In the genomic region with DNA sequence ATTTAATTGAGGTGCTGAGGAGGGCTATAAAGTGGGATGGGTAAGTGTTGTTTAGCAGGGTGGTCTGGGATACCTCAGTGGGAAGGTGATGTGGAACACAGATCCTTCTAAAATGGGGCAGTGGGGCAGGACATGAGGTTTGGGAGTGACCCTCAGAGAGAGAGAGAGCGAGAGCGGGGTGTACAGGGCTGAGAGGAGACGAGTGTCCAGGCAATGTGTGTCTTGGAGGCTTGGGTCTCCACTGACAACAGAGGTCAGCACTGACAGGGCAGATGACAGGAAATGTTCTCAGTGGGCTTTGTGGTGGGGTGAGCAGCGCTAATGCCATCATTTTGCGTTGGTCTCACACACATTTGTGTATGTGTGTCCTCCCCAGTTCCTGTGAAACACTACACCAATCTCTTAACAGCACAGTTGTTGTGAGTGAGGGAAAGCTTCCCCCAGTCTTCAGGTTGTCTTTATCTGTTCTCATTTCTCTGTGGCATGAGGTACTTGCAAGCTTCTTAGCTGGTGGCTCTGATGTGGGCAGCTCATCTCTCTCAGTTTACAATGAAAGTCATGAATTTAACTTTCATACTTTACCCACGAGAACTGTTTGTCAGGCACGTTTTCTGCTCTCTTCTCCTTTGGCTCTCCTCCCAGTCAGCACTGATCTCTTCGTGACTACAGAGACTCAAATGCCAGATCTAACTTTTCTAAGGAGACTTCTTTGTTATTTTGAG, we compare ENCODE assay signal across 23 mouse cellular contexts. TPM values are rescaled to one million over a fixed set of nuclear protein-coding genes. Genes with fewer than 3 reads are reported as not detected.
DNase-seq lines count a peak whose midpoint lies in the region; ATAC-seq lines count a peak whose summit lies in the region.
"Had no signal": no experiment of that assay in that cellular context is flagged by ENCODE, and none has a peak within 500 bp of the region (broad histone marks: within the 10 kb centered on the region; RNA-seq: fewer than 3 reads in every experiment).

No protein-coding gene starts in this region.

- H3K4me2 ChIP-seq in embryonic facial prominence, embryonic 14.5 days (ENCODE audit: low read depth, low read length) = no peak overlapping the region
- no peak overlapping the region for H3K4me2 ChIP-seq in lung, embryonic 16.5 days (ENCODE audit: low read depth, low read length)
- H3K4me2 ChIP-seq: embryonic facial prominence, embryonic 15.5 days; heart, embryonic 11.5 days; hindbrain, embryonic 12.5 days; liver, embryonic 12.5 days; midbrain, embryonic 15.5 days; neural tube, embryonic 15.5 days had no signal

- ATAC-seq in embryonic facial prominence, embryonic 14.5 days (ENCODE audit: low read depth) = no peak
- peak; percentile 56 for ATAC-seq in lung, embryonic 16.5 days (ENCODE audit: low read depth)
- ATAC-seq: forebrain, embryonic 16.5 days; inflammation-experienced regulatory T-cells, adult 6 months; liver, embryonic 12.5 days; midbrain, embryonic 15.5 days had no signal

- peak; percentile 7 for DNase-seq in embryonic facial prominence, embryonic 14.5 days (ENCODE audit: low spot score)
- no peak for DNase-seq in embryonic facial prominence, embryonic 10.5 days (ENCODE audit: low spot score)
- DNase-seq in lung, postnatal 4 days = no peak
- peak; percentile 11 for DNase-seq in thymus, postnatal 14 days
- DNase-seq in thymus, postnatal 10 days (ENCODE audit: low spot score in 2 of 2) = no peak
- peak; percentile 10 for DNase-seq in thymus, postnatal 4 days
- DNase-seq in cerebellum, postnatal 14 days = no peak
- DNase-seq: cerebellum, adult 9-11 months; heart, postnatal 10 days; kidney, postnatal 4 days; lung, postnatal 10 days; retina, postnatal 1 day had no signal

- no peaks in the 10 kb centered on the region for H3K9me3 ChIP-seq in embryonic facial prominence, embryonic 14.5 days (ENCODE audit: control insufficient read depth, low read length)
- H3K9me3 ChIP-seq in embryonic facial prominence, embryonic 10.5 days = no peaks in the 10 kb centered on the region
- no peaks in the 10 kb centered on the region for H3K9me3 ChIP-seq in lung, embryonic 16.5 days (ENCODE audit: control insufficient read depth, low read length)
- H3K9me3 ChIP-seq: embryonic facial prominence, embryonic 15.5 days; hindbrain, embryonic 12.5 days; liver, embryonic 12.5 days; midbrain, embryonic 15.5 days; neural tube, embryonic 15.5 days had no signal

- H3K36me3 ChIP-seq in embryonic facial prominence, embryonic 14.5 days (ENCODE audit: control insufficient read depth, insufficient read depth, low read length) = no peaks in the 10 kb centered on the region
- H3K36me3 ChIP-seq in embryonic facial prominence, embryonic 10.5 days (replicated peaks) = peaks cover 24% of the 10 kb centered on the region
- no peaks in the 10 kb centered on the region for H3K36me3 ChIP-seq in lung, embryonic 16.5 days (ENCODE audit: control insufficient read depth, insufficient read depth, low read length)
- H3K36me3 ChIP-seq: embryonic facial prominence, embryonic 15.5 days; midbrain, embryonic 15.5 days had no signal

- no peaks in the 10 kb centered on the region for H3K27me3 ChIP-seq in embryonic facial prominence, embryonic 14.5 days (replicated peaks; ENCODE audit: control insufficient read depth, insufficient read depth, low read length)
- no peaks in the 10 kb centered on the region for H3K27me3 ChIP-seq in embryonic facial prominence, embryonic 10.5 days (replicated peaks; ENCODE audit: low read depth, poor library complexity, severe bottlenecking)
- no peaks in the 10 kb centered on the region for H3K27me3 ChIP-seq in lung, embryonic 16.5 days (ENCODE audit: control insufficient read depth, insufficient read depth, low read depth, low read length)
- H3K27me3 ChIP-seq: CH12.LX; embryonic facial prominence, embryonic 15.5 days; hindbrain, embryonic 12.5 days; liver, embryonic 12.5 days; midbrain, embryonic 15.5 days; neural tube, embryonic 15.5 days had no signal

- WGBS in embryonic facial prominence, embryonic 14.5 days = 77% methylated on average over 8 of the region's 8 CpGs
- WGBS in embryonic facial prominence, embryonic 10.5 days = 83% methylated on average over 8 of the region's 8 CpGs
- 54% methylated on average over 8 of the region's 8 CpGs for WGBS in lung, embryonic 16.5 days

- H3K4me1 ChIP-seq in embryonic facial prominence, embryonic 14.5 days (ENCODE audit: control insufficient read depth, insufficient read depth, low read length) = no peaks in the 10 kb centered on the region
- no peaks in the 10 kb centered on the region for H3K4me1 ChIP-seq in embryonic facial prominence, embryonic 10.5 days
- H3K4me1 ChIP-seq in lung, embryonic 16.5 days (replicated peaks; ENCODE audit: control insufficient read depth, insufficient read depth, low read length) = peaks cover 5% of the 10 kb centered on the region
- H3K4me1 ChIP-seq: embryonic facial prominence, embryonic 15.5 days; hindbrain, embryonic 12.5 days; liver, embryonic 12.5 days; midbrain, embryonic 15.5 days; neural tube, embryonic 15.5 days had no signal

- H3K27ac ChIP-seq in embryonic facial prominence, embryonic 14.5 days (replicated peaks; ENCODE audit: low read depth, low read length) = no peak overlapping the region
- no peak overlapping the region for H3K27ac ChIP-seq in embryonic facial prominence, embryonic 10.5 days (replicated peaks)
- peak overlapping the region; percentile 11 for H3K27ac ChIP-seq in lung, embryonic 16.5 days (ENCODE audit: low read length)
- H3K27ac ChIP-seq: embryonic facial prominence, embryonic 15.5 days; hindbrain, embryonic 12.5 days; liver, embryonic 12.5 days; midbrain, embryonic 15.5 days; neural tube, embryonic 15.5 days had no signal

- no peak overlapping the region for H3K9ac ChIP-seq in embryonic facial prominence, embryonic 14.5 days (ENCODE audit: low read depth, low read length)
- H3K9ac ChIP-seq in lung, embryonic 16.5 days (ENCODE audit: low read length) = no peak overlapping the region
- H3K9ac ChIP-seq: embryonic facial prominence, embryonic 15.5 days; hindbrain, embryonic 12.5 days; liver, embryonic 12.5 days; midbrain, embryonic 15.5 days; neural tube, embryonic 15.5 days had no signal

- no peak overlapping the region for H3K4me3 ChIP-seq in embryonic facial prominence, embryonic 14.5 days (ENCODE audit: low read depth, low read length)
- H3K4me3 ChIP-seq in embryonic facial prominence, embryonic 10.5 days = no peak overlapping the region
- H3K4me3 ChIP-seq in lung, embryonic 16.5 days (ENCODE audit: low read length) = no peak overlapping the region
- H3K4me3 ChIP-seq: embryonic facial prominence, embryonic 15.5 days; hindbrain, embryonic 12.5 days; liver, embryonic 12.5 days; midbrain, embryonic 15.5 days; myocyte; neural tube, embryonic 15.5 days had no signal

RNA-seq across cellular contexts. Expression of gene Ttc27, which starts 35.5 kb away (rescaled TPM):
- polyA plus RNA-seq in embryonic facial prominence, embryonic 14.5 days (2014; fragmentation: Nextera tagmentation; extraction: Ambion mirVana) = 21.2 and 23.5 TPM in 2 replicates
- 28.8 and 29.1 TPM in 2 replicates for polyA plus RNA-seq in embryonic facial prominence, embryonic 10.5 days (2016; fragmentation: Nextera tagmentation; extraction: Ambion mirVana)
- 18.6 and 20.0 TPM in 2 replicates for polyA plus RNA-seq in lung, embryonic 16.5 days (2015; fragmentation: Nextera tagmentation; extraction: Ambion mirVana)

Comparison
In these comparisons a context has a peak if more than half of its experiments do, and no peak if none do; other contexts are left out.
1. DNase-seq: peak in embryonic facial prominence, embryonic 14.5 days (single experiment), thymus, postnatal 14 days (single experiment) and thymus, postnatal 4 days (single experiment); none in embryonic facial prominence, embryonic 10.5 days (single experiment), lung, postnatal 4 days (0 of 2), thymus, postnatal 10 days (0 of 2) and cerebellum, postnatal 14 days (0 of 2).